Mouse (Mus musculus) myocyte (in vitro differentiated cells): ENCODE measurements around the gene Trim69.

Experiments used
- CEBPB ChIP-seq: IDR thresholded peaks from 2 replicates; pipeline ENCODE4 v1.6.1; 2011; ENCODE audit warnings: mild to moderate bottlenecking, moderate library complexity; ENCODE audit not compliant: poor library complexity, insufficient read depth, severe bottlenecking
- E2F4 ChIP-seq: IDR thresholded peaks from one replicate; pipeline ENCODE4 v1.6.1; 2011; ENCODE audit warnings: mild to moderate bottlenecking, control low read depth, moderate library complexity; ENCODE audit not compliant: insufficient read depth
- MAX ChIP-seq: IDR thresholded peaks from one replicate; pipeline ENCODE4 v1.6.1; 2011; ENCODE audit warnings: low read depth, mild to moderate bottlenecking, control low read depth
- MYOD1 ChIP-seq, 3 experiments: IDR thresholded peaks; one replicate each; pipeline ENCODE4 v1.6.1; 2011; ENCODE audit warnings: control low read depth in 2 of 3, low read depth in 2 of 3, mild to moderate bottlenecking in 2 of 3, moderate library complexity in 1 of 3; ENCODE audit not compliant: insufficient read length in 2 of 3, control insufficient read depth in 1 of 3
- MYOG ChIP-seq, 3 experiments: IDR thresholded peaks; one replicate each; pipeline ENCODE4 v1.6.1; 2011; ENCODE audit warnings: control low read depth in 2 of 3, low read depth in 2 of 3, mild to moderate bottlenecking in 2 of 3; ENCODE audit not compliant: insufficient read length in 2 of 3, control insufficient read depth in 1 of 3, insufficient read depth in 1 of 3
- POLR2A ChIP-seq: IDR thresholded peaks from one replicate; pipeline ENCODE4 v1.6.1; 2011; ENCODE audit warnings: low read depth, mild to moderate bottlenecking, control low read depth, moderate library complexity; ENCODE audit not compliant: insufficient read length
- POLR2AphosphoS2 ChIP-seq: IDR thresholded peaks from one replicate; pipeline ENCODE4 v1.6.1; 2011; ENCODE audit warnings: low read depth, control low read depth; ENCODE audit not compliant: insufficient read length
- REST ChIP-seq: IDR thresholded peaks from one replicate; pipeline ENCODE4 v1.6.1; 2011; ENCODE audit warnings: mild to moderate bottlenecking, control low read depth, moderate library complexity; ENCODE audit not compliant: insufficient read depth, insufficient read length
- SRF ChIP-seq: IDR thresholded peaks from one replicate; pipeline ENCODE4 v1.6.1; 2011; ENCODE audit warnings: low read depth; ENCODE audit not compliant: control insufficient read depth, insufficient read length
- TCF12 ChIP-seq: IDR thresholded peaks from one replicate; pipeline ENCODE4 v1.6.1; 2011; ENCODE audit warnings: mild to moderate bottlenecking, control low read depth; ENCODE audit not compliant: poor library complexity, insufficient read depth, severe bottlenecking
- USF1 ChIP-seq: IDR thresholded peaks from one replicate; pipeline ENCODE4 v1.6.1; 2011; ENCODE audit warnings: low read depth, mild to moderate bottlenecking, control low read depth, moderate library complexity

- no peak for TF ChIP-seq TCF12
- TF ChIP-seq SRF, result no peak
- TF ChIP-seq POLR2A, result no peak
- TF ChIP-seq MAX, result no peak
- TF ChIP-seq POLR2AphosphoS2, result no peak
- no peak for TF ChIP-seq MYOG (IDR thresholded peaks at IDR 0.05; ENCODE audit: control insufficient read depth in 1 of 3, insufficient read depth in 1 of 3, insufficient read length in 2 of 3, low read depth in 2 of 3)
- TF ChIP-seq E2F4, result no peak
- TF ChIP-seq REST, result no peak
- no peak for TF ChIP-seq USF1
- no peak for TF ChIP-seq CEBPB
- no peak for TF ChIP-seq MYOD1 (IDR thresholded peaks at IDR 0.05; ENCODE audit: control insufficient read depth in 1 of 3, insufficient read length in 2 of 3, low read depth in 2 of 3)
Observed at GRCm38 (mm10) chr2:122132618-122133017, 27.9 kb upstream of the Trim69 start.
